Mouse (Mus musculus) left cerebral cortex, adult 6 months (tissue): Measurements from ENCODE around the gene Dmrt3. TPM values are rescaled to one million over a fixed set of nuclear protein-coding genes. Genes with fewer than 3 reads are reported as not detected.

Source experiments
- long read RNA-seq, 2 experiments: library from polyadenylated mRNA; unstranded; transcript quantifications; one replicate each; pipeline ENCODE4 v2.0.0; 2019 to 2020
- polyA plus RNA-seq: library from polyadenylated mRNA; unstranded; fragments of <200 nt; fragmentation: Nextera tagmentation; gene quantifications from 2 replicates; pipeline ENCODE4 v1.2.3, GENCODE M21; 2021

Gene Dmrt3
- 0.05 TPM in 1 of 2 replicates, not detected in the other for polyA plus RNA-seq
- long read RNA-seq, experiment 1: 0 reads
- long read RNA-seq, experiment 2: 0 reads

GRCm38 (mm10) chr19:25610015-25610410, at the start of gene Dmrt3:
TSS of gene Dmrt3 (plus strand) at chr19:25610301.

GRCm38 (mm10) chr19:25672101-25672950, 62.2 kb downstream of the Dmrt3 start, which contains the start of gene Dmrt2:
TSS of gene Dmrt2 (plus strand) at chr19:25672411.

Other genes with a start within 250 kb of the Dmrt3 start
- not detected in 2 replicates for gene Dmrt1, start 104.7 kb upstream of the Dmrt3 start, polyA plus RNA-seq
- 0.38 and 0.92 TPM in 2 replicates for gene Dmrt2, start 62.1 kb downstream of the Dmrt3 start, polyA plus RNA-seq